Mouse (Mus musculus): ENCODE measurements around the gene Nectin2. TPM values are rescaled to one million over a fixed set of nuclear protein-coding genes. Genes with fewer than 3 reads are reported as not detected.

Nectin2 gene
- polyA plus RNA-seq, 1 experiment from 2014 or later: 46.7 TPM

GRCm38 (mm10) chr7:19747420-19748218 lies 2.7 kb downstream of the Nectin2 start:
- H3K36me3 ChIP-seq (replicated peaks; ENCODE audit: control insufficient read depth, insufficient read depth): peaks cover 14% of the 10 kb centered on the region
- no peaks in the 10 kb centered on the region for H3K27me3 ChIP-seq (ENCODE audit: control insufficient read depth, insufficient read depth, low read length)
- peak overlapping the region; percentile 83 for H3K4me2 ChIP-seq (replicated peaks)
- DNase-seq (ENCODE audit: low spot score): no peak
- peak overlapping the region; percentile 88 for H3K9ac ChIP-seq
- H3K4me3 ChIP-seq (replicated peaks; ENCODE audit: low read length): peak overlapping the region; percentile 78
- H3K4me1 ChIP-seq (replicated peaks; ENCODE audit: control insufficient read depth, insufficient read depth, low read length): peaks cover 27% of the 10 kb centered on the region
- WGBS: 4% methylated on average over 25 of the region's 25 CpGs
- no peaks in the 10 kb centered on the region for H3K9me3 ChIP-seq (ENCODE audit: control insufficient read depth, low read length)
- no peak overlapping the region; the same call in 1 of the 2 replicates for H3K27ac ChIP-seq
- no peak for ATAC-seq (ENCODE audit: low FRiP score)

- Histone ChIP-seq H3K4me2 (replicated peaks) (peak overlapping the region; percentile 83), H3K27ac (no peak overlapping the region; the same call in 1 of the 2 replicates), H3K27me3 (ENCODE audit: control insufficient read depth, insufficient read depth, low read length) (no peaks in the 10 kb centered on the region), H3K4me1 (replicated peaks; ENCODE audit: control insufficient read depth, insufficient read depth, low read length) (peaks cover 27% of the 10 kb centered on the region), H3K9ac (no peak overlapping the region; the same call in 1 of the 2 replicates), H3K4me3 (replicated peaks; ENCODE audit: low read length) (peak overlapping the region; percentile 78; the same call in 1 of the 2 replicates), H3K36me3 (replicated peaks; ENCODE audit: control insufficient read depth, insufficient read depth) (peaks cover 14% of the 10 kb centered on the region), H3K9me3 (ENCODE audit: control insufficient read depth, low read length) (no peaks in the 10 kb centered on the region)
- DNase-seq (ENCODE audit: low spot score) (no peak), ATAC-seq (ENCODE audit: low FRiP score) (no peak)
- WGBS: 32% methylated on average over 6 of the region's 6 CpGs
Measured at GRCm38 (mm10) chr7:19746426-19747201, 3.7 kb downstream of the Nectin2 start.

GRCm38 (mm10) chr7:19745971-19746370 lies 4.3 kb downstream of the Nectin2 start:
- no peak overlapping the region for H3K27ac ChIP-seq
- peaks cover 14% of the 10 kb centered on the region for H3K36me3 ChIP-seq (replicated peaks; ENCODE audit: control insufficient read depth, insufficient read depth)
- DNase-seq (ENCODE audit: low spot score) (no peak), ATAC-seq (ENCODE audit: low FRiP score) (no peak)
- no peaks in the 10 kb centered on the region for H3K27me3 ChIP-seq (ENCODE audit: control insufficient read depth, insufficient read depth, low read length)
- H3K4me1 ChIP-seq (replicated peaks; ENCODE audit: control insufficient read depth, insufficient read depth, low read length): peaks cover 27% of the 10 kb centered on the region
- 88% methylated on average over 8 of the region's 10 CpGs for WGBS
- H3K4me3 ChIP-seq (replicated peaks; ENCODE audit: low read length): no peak overlapping the region
- no peak overlapping the region for H3K4me2 ChIP-seq (replicated peaks)
- no peak overlapping the region for H3K9ac ChIP-seq
- H3K9me3 ChIP-seq (ENCODE audit: control insufficient read depth, low read length): no peaks in the 10 kb centered on the region

- peaks cover 22% of the 10 kb centered on the region for H3K4me1 ChIP-seq (replicated peaks; ENCODE audit: control insufficient read depth, insufficient read depth, low read length)
- H3K9me3 ChIP-seq (ENCODE audit: control insufficient read depth, low read length): no peaks in the 10 kb centered on the region
- no peak overlapping the region; the same call in 1 of the 2 replicates for H3K4me2 ChIP-seq (replicated peaks)
- H3K9ac ChIP-seq: peak overlapping the region; percentile 17; the same call in 1 of the 2 replicates
- no peak overlapping the region for H3K27ac ChIP-seq
- 53% methylated on average over 14 of the region's 14 CpGs for WGBS
- H3K27me3 ChIP-seq (ENCODE audit: control insufficient read depth, insufficient read depth, low read length): no peaks in the 10 kb centered on the region
- peaks cover 14% of the 10 kb centered on the region for H3K36me3 ChIP-seq (replicated peaks; ENCODE audit: control insufficient read depth, insufficient read depth)
- DNase-seq (ENCODE audit: low spot score) (no peak), ATAC-seq (ENCODE audit: low FRiP score) (no peak)
- H3K4me3 ChIP-seq (replicated peaks; ENCODE audit: low read length): no peak overlapping the region
Measured at GRCm38 (mm10) chr7:19744590-19745385, 5.5 kb downstream of the Nectin2 start.

- DNase-seq (ENCODE audit: low spot score): no peak
- Histone ChIP-seq H3K27ac (no peak overlapping the region), H3K27me3 (ENCODE audit: control insufficient read depth, insufficient read depth, low read length) (no peaks in the 10 kb centered on the region), H3K4me1 (replicated peaks; ENCODE audit: control insufficient read depth, insufficient read depth, low read length) (peaks cover 22% of the 10 kb centered on the region), H3K4me3 (replicated peaks; ENCODE audit: low read length) (no peak overlapping the region), H3K4me2 (replicated peaks) (no peak overlapping the region), H3K9ac (no peak overlapping the region), H3K36me3 (replicated peaks; ENCODE audit: control insufficient read depth, insufficient read depth) (peaks cover 14% of the 10 kb centered on the region), H3K9me3 (ENCODE audit: control insufficient read depth, low read length) (no peaks in the 10 kb centered on the region)
- WGBS: 90% methylated on average over 6 of the region's 6 CpGs
- ATAC-seq (ENCODE audit: low FRiP score): no peak
Measured at GRCm38 (mm10) chr7:19743791-19744190, 6.5 kb downstream of the Nectin2 start.

GRCm38 (mm10) chr7:19742468-19742867 lies 7.8 kb downstream of the Nectin2 start:
- Histone ChIP-seq H3K36me3 (replicated peaks; ENCODE audit: control insufficient read depth, insufficient read depth) (peaks cover 24% of the 10 kb centered on the region), H3K9ac (no peak overlapping the region), H3K4me2 (replicated peaks) (no peak overlapping the region), H3K27me3 (ENCODE audit: control insufficient read depth, insufficient read depth, low read length) (no peaks in the 10 kb centered on the region), H3K27ac (no peak overlapping the region), H3K9me3 (ENCODE audit: control insufficient read depth, low read length) (no peaks in the 10 kb centered on the region), H3K4me3 (replicated peaks; ENCODE audit: low read length) (no peak overlapping the region), H3K4me1 (replicated peaks; ENCODE audit: control insufficient read depth, insufficient read depth, low read length) (peaks cover 12% of the 10 kb centered on the region)
- ATAC-seq (ENCODE audit: low FRiP score) (no peak), DNase-seq (ENCODE audit: low spot score) (no peak)
- 49% methylated on average over 5 of the region's 5 CpGs for WGBS

- no peak for DNase-seq (ENCODE audit: low spot score)
- H3K4me3 ChIP-seq (replicated peaks; ENCODE audit: low read length): no peak overlapping the region
- no peaks in the 10 kb centered on the region for H3K27me3 ChIP-seq (ENCODE audit: control insufficient read depth, insufficient read depth, low read length)
- H3K9me3 ChIP-seq (ENCODE audit: control insufficient read depth, low read length): no peaks in the 10 kb centered on the region
- ATAC-seq (ENCODE audit: low FRiP score): no peak
- H3K4me2 ChIP-seq (replicated peaks): no peak overlapping the region
- H3K4me1 ChIP-seq (replicated peaks; ENCODE audit: control insufficient read depth, insufficient read depth, low read length): peaks cover 2% of the 10 kb centered on the region; the same call in 1 of the 2 replicates
- 5% methylated on average over 8 of the region's 8 CpGs for whole genome bisulfite sequencing
- H3K36me3 ChIP-seq (replicated peaks; ENCODE audit: control insufficient read depth, insufficient read depth): peaks cover 34% of the 10 kb centered on the region
- no peak overlapping the region for H3K9ac ChIP-seq
- no peak overlapping the region for H3K27ac ChIP-seq
Measured at GRCm38 (mm10) chr7:19741329-19742031, 8.8 kb downstream of the Nectin2 start.

GRCm38 (mm10) chr7:19740269-19740668 lies 10.0 kb downstream of the Nectin2 start:
- Histone ChIP-seq H3K4me3 (replicated peaks; ENCODE audit: low read length) (no peak overlapping the region), H3K36me3 (replicated peaks; ENCODE audit: control insufficient read depth, insufficient read depth) (peaks cover 41% of the 10 kb centered on the region), H3K4me1 (replicated peaks; ENCODE audit: control insufficient read depth, insufficient read depth, low read length) (no peaks in the 10 kb centered on the region; the same call in 1 of the 2 replicates), H3K27ac (no peak overlapping the region), H3K27me3 (ENCODE audit: control insufficient read depth, insufficient read depth, low read length) (no peaks in the 10 kb centered on the region), H3K9ac (no peak overlapping the region), H3K4me2 (replicated peaks) (no peak overlapping the region), H3K9me3 (ENCODE audit: control insufficient read depth, low read length) (no peaks in the 10 kb centered on the region)
- DNase-seq (ENCODE audit: low spot score) (no peak), ATAC-seq (ENCODE audit: low FRiP score) (no peak)
- 89% methylated on average over 11 of the region's 11 CpGs for WGBS
